Mouse (Mus musculus): Measurements from ENCODE around the gene BC003965. TPM values are rescaled to one million over a fixed set of nuclear protein-coding genes. Genes with fewer than 3 reads are reported as not detected.

The BC003965 gene
- 10 to 100 TPM; 17.6 to 19.4 TPM for total RNA-seq (2023)

DNA sequence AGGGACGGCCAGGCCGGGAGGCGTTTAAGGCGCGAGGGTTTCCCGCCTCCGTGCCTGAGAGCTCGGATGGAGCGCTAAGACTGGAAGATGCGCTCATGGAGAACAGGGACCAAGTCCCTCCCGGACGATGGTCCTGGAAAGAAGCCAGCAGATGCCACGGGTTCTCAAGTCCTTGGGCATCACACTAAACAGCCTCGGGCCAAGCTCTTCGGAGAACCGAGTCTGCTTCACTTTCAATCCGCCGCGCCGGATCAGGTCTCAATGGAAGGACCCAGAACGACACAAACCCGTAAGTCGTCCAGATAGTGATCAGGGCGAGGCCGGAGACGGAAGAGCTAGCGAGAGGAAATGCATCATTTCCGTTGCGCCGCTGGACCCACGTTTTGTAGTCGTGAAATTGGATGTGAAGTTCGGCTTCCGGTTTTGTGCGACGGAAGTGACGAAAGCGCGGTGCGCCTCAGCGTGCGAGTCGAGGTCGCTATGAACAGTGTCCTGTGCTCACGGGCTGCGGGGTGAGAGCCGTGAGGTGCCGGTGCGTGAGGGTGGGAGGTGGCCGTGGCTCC, at the start of gene BC003965:
BC003965 (plus strand) TSS at position 426 of the 563 bp plus-strand sequence.

DNA sequence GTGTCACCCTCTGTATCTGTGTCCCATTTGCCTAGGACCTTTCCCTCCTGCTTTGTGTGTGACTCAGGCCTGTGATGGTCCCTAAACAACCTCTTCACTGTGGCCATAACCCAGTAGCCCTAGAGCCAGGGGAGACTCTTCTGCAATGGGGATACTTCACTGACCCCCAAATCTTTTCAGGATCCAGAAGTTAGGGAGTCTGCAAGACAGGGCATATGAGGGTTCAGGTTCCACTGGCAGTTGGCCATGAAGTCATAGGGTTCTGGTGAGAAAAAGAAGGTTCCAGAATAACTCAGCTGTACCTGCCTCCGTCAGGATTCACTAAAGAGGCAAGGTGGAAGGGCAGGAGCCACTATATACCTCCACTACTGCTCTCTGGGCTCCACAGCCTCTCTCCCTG, 22.2 kb upstream of the BC003965 start, which contains the start of gene Ccdc154:
Ccdc154 (plus strand) TSS at position 301 of the 400 bp plus-strand sequence.

DNA sequence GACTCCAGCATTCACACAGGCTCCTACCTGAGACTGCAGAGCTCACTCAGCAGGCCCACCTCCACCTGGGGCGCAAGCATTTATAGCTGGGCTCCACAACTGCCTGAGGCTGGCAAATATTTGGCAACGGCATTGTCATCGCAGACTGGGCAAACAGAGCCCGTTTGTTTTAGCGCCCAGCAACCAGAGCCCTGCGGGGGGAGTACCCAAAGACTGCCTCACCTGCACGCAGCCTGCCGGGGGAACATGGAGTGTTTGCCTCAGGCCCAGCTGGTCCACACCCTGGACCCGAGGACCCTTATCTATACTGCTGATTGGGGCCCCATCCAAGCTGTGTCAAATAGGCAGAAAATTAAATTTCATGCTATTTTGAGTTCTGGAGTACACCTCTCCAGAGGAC, 8.9 kb upstream of the BC003965 start, which contains the start of gene Gm38655:
Gm38655 (minus strand) TSS at position 61 of the 400 bp plus-strand sequence.

DNA sequence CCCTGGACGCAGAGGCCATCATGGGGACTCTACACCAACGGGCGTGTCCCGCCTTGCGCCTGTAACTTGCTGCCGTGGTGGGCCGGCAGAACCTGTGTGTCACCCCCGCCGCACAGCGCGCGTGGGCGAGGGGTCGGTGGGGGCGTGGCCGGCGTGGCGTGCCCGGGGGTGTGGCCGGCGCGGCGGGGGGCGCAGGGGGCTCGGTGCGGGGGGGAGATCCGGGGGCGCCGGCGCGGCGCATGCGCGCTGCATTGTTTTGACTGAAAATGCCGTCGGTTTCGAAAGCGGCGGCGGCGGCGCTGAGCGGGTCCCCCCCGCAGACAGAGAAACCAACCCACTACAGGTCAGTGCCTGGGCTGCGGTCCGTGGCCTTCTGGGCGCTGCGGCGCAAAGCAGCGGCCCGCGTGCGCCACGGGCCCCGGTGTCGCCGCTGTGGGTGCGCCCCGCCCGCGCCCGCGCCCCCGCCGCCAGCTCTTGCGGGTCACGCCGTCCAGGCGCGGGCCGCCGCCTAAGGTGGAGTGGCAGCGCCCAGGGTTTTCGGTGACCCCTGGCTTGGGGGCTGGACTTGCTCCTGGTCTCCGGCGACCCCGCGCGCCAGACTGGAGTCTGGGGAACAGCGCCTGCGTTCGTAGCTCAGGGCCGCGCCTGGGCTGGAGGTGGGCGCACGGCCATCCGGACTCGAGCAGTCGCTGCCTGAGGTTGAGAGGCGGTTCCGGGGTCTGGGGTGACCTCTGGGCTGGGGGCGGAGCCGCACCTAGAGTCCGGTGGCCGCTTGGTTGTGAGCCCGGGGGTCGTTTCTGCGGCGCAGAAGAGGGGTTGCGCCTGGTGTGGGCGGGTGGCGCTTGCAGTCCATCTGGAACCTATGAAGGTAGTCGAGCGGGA, 4.0 kb downstream of the BC003965 start, which contains the start of gene Unkl:
Unkl (plus strand) TSS at position 248 of the 882 bp plus-strand sequence.

Other genes with a start within 250 kb of the BC003965 start
- gene Mapk8ip3, start 247.6 kb upstream of the BC003965 start, total RNA-seq (2023): 100 to 1,000 TPM; 234 to 243 TPM
- gene Jpt2, start 223.9 kb upstream of the BC003965 start, total RNA-seq (2023): 10 to 100 TPM; 40.5 to 45.8 TPM
- 10 to 100 TPM; 36.0 to 42.6 TPM for gene Cramp1l, start 168.8 kb upstream of the BC003965 start, total RNA-seq (2023)
- 10 to 100 TPM; 63.5 to 65.4 TPM for gene Ift140, start 168.5 kb upstream of the BC003965 start, total RNA-seq (2023)
- not detected for gene Tmem204, start 101.0 kb upstream of the BC003965 start, total RNA-seq (2023)
- gene Telo2, start 68.6 kb upstream of the BC003965 start, total RNA-seq (2023): 10 to 100 TPM; 42.1 to 47.6 TPM
- gene Ptx4, start 63.8 kb upstream of the BC003965 start, total RNA-seq (2023): not detected
- gene Clcn7, start 51.2 kb upstream of the BC003965 start, total RNA-seq (2023): 10 to 100 TPM; 39.5 to 41.6 TPM
- under 1 TPM; 0.30 to 0.38 TPM for gene Ccdc154, start 22.1 kb upstream of the BC003965 start, total RNA-seq (2023)
- gene Gm38655, start 9.1 kb upstream of the BC003965 start, total RNA-seq (2023): not detected
- gene Unkl, start 3.8 kb downstream of the BC003965 start, total RNA-seq (2023): 10 to 100 TPM; 43.1 to 45.2 TPM
- gene Gnptg, start 55.6 kb downstream of the BC003965 start, total RNA-seq (2023): 10 to 100 TPM; 21.9 to 24.3 TPM
- 10 to 100 TPM; 16.7 to 22.5 TPM for gene Tsr3, start 55.6 kb downstream of the BC003965 start, total RNA-seq (2023)
- 1 to 10 TPM in 1 of 2 experiments, under 1 TPM in 1; 0.39 to 2.0 TPM for gene Baiap3, start 71.8 kb downstream of the BC003965 start, total RNA-seq (2023)
- 100 to 1,000 TPM; 445 to 482 TPM for gene Ube2i, start 90.1 kb downstream of the BC003965 start, total RNA-seq (2023)
- gene Prss34, start 113.8 kb downstream of the BC003965 start, total RNA-seq (2023): not detected
- not detected for gene Prss28, start 124.1 kb downstream of the BC003965 start, total RNA-seq (2023)
- not detected for gene Prss29, start 134.1 kb downstream of the BC003965 start, total RNA-seq (2023)
- not detected for gene Tpsab1, start 161.0 kb downstream of the BC003965 start, total RNA-seq (2023)
- gene Tpsb2, start 181.8 kb downstream of the BC003965 start, total RNA-seq (2023): not detected
- gene Tpsg1, start 184.7 kb downstream of the BC003965 start, total RNA-seq (2023): not detected
- 1 to 10 TPM; 5.6 to 5.7 TPM for gene Cacna1h, start 249.2 kb downstream of the BC003965 start, total RNA-seq (2023)